In the genomic region with DNA sequence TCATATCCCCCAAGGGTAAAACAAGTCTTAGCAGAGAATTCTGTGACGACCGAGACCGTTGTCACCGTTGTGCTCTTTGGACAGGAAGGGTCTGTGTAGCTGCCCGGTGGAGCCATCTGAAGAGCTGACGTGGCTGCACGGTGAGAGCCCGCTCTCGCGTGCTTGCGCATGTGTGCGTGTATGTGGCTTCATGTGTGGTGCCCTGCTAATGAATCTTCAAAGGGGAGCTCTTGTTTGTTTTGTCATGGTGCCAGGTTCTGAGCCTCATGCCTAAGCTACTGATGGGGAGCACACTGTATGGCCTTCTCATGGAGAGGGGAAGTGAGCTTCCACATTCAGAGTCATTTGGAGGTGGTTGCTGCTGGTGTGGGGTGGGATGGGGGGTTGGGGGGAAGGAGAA, we compare ENCODE assay signal across 23 mouse cellular contexts.
A peak's percentile ranks its signal among the peaks of the same experiment; 100 is the strongest.
DNase-seq lines count a peak whose midpoint lies in the region; ATAC-seq lines count a peak whose summit lies in the region.
"Had no signal": no experiment of that assay in that cellular context is flagged by ENCODE, and none has a peak within 500 bp of the region (broad histone marks: within the 10 kb centered on the region; RNA-seq: fewer than 3 reads in every experiment).

No protein-coding gene starts in this region.

- H3K4me2 ChIP-seq in lung, embryonic 15.5 days, result no peak overlapping the region
- no peak overlapping the region for H3K4me2 ChIP-seq in embryonic facial prominence, embryonic 14.5 days (ENCODE audit: low read depth, low read length)
- H3K4me2 ChIP-seq: embryonic facial prominence, embryonic 15.5 days; limb, embryonic 13.5 days; midbrain, embryonic 15.5 days had no signal

- H3K9me3 ChIP-seq in heart, embryonic 10.5 days, result no peaks in the 10 kb centered on the region
- no peaks in the 10 kb centered on the region for H3K9me3 ChIP-seq in lung, embryonic 15.5 days
- no peaks in the 10 kb centered on the region for H3K9me3 ChIP-seq in embryonic facial prominence, embryonic 14.5 days (ENCODE audit: control insufficient read depth, low read length)
- H3K9me3 ChIP-seq: embryonic facial prominence, embryonic 15.5 days; forebrain, embryonic 10.5 days; limb, embryonic 13.5 days; midbrain, embryonic 15.5 days had no signal

- no peaks in the 10 kb centered on the region for H3K27me3 ChIP-seq in heart, embryonic 10.5 days (ENCODE audit: insufficient read depth, poor library complexity, severe bottlenecking)
- no peaks in the 10 kb centered on the region for H3K27me3 ChIP-seq in lung, embryonic 15.5 days
- H3K27me3 ChIP-seq in embryonic facial prominence, embryonic 14.5 days (replicated peaks; ENCODE audit: control insufficient read depth, insufficient read depth, low read length), result no peaks in the 10 kb centered on the region
- H3K27me3 ChIP-seq: embryonic facial prominence, embryonic 15.5 days; limb, embryonic 13.5 days; midbrain, embryonic 15.5 days; Patski had no signal

- no peak overlapping the region for H3K9ac ChIP-seq in lung, embryonic 15.5 days
- no peak overlapping the region for H3K9ac ChIP-seq in embryonic facial prominence, embryonic 14.5 days (ENCODE audit: low read depth, low read length)
- H3K9ac ChIP-seq: embryonic facial prominence, embryonic 15.5 days; limb, embryonic 13.5 days; midbrain, embryonic 15.5 days had no signal

- 0 out of 2 replicates have a peak overlapping the region, but pooled peaks have one; percentile 30 for H3K27ac ChIP-seq in heart, embryonic 10.5 days
- H3K27ac ChIP-seq in lung, embryonic 15.5 days, result peak overlapping the region; percentile 15; the same call in 1 of the 2 replicates
- no peak overlapping the region for H3K27ac ChIP-seq in embryonic facial prominence, embryonic 14.5 days (replicated peaks; ENCODE audit: low read depth, low read length)
- H3K27ac ChIP-seq: embryonic facial prominence, embryonic 15.5 days; forebrain, embryonic 10.5 days; hindbrain, postnatal 0 days; kidney, postnatal 0 days; limb, embryonic 13.5 days; midbrain, embryonic 15.5 days had no signal

- peaks cover 75% of the 10 kb centered on the region for H3K4me1 ChIP-seq in heart, embryonic 10.5 days
- H3K4me1 ChIP-seq in lung, embryonic 15.5 days, result peaks cover 51% of the 10 kb centered on the region
- peaks cover 28% of the 10 kb centered on the region for H3K4me1 ChIP-seq in embryonic facial prominence, embryonic 14.5 days (ENCODE audit: control insufficient read depth, insufficient read depth, low read length)

- no peak for DNase-seq in heart, embryonic 10.5 days (ENCODE audit: low spot score)
- no peak for DNase-seq in heart, postnatal 14 days
- no peak for DNase-seq in lung, postnatal 36 days
- DNase-seq in embryonic facial prominence, embryonic 14.5 days (ENCODE audit: low spot score), result peak; percentile 67
- no peak for DNase-seq in left cerebral cortex, postnatal 25 days (ENCODE audit: low spot score in 2 of 2)
- DNase-seq: cerebellum, adult 11 months; cerebellum, postnatal 10 days; heart, postnatal 4 days; kidney, adult 18-20 months; lung, postnatal 14 days; right cerebral cortex, postnatal 14 days; spleen, adult 18-20 months; thymus, adult 2 months had no signal

- H3K4me3 ChIP-seq in heart, embryonic 10.5 days, result no peak overlapping the region
- H3K4me3 ChIP-seq in lung, embryonic 15.5 days, result no peak overlapping the region
- no peak overlapping the region for H3K4me3 ChIP-seq in embryonic facial prominence, embryonic 14.5 days (ENCODE audit: low read depth, low read length)
- H3K4me3 ChIP-seq: embryonic facial prominence, embryonic 15.5 days; forebrain, embryonic 10.5 days; limb, embryonic 13.5 days; midbrain, embryonic 15.5 days; myocyte had no signal

- H3K36me3 ChIP-seq in heart, embryonic 10.5 days, result no peaks in the 10 kb centered on the region
- H3K36me3 ChIP-seq in lung, embryonic 15.5 days, result no peaks in the 10 kb centered on the region
- no peaks in the 10 kb centered on the region for H3K36me3 ChIP-seq in embryonic facial prominence, embryonic 14.5 days (ENCODE audit: control insufficient read depth, insufficient read depth, low read length)
- H3K36me3 ChIP-seq: embryonic facial prominence, embryonic 15.5 days; limb, embryonic 13.5 days; midbrain, embryonic 15.5 days had no signal

- intact Hi-C loops in heart, postnatal 14 days (cut with DNase I), result no loop called here
- intact Hi-C loops in left cerebral cortex, postnatal 25 days (cut with DNase I), result no loop called here

- 88% methylated on average over 12 of the region's 12 CpGs for WGBS in heart, embryonic 10.5 days
- 49% methylated on average over 12 of the region's 12 CpGs for WGBS in lung, embryonic 15.5 days
- WGBS in embryonic facial prominence, embryonic 14.5 days, result 59% methylated on average over 12 of the region's 12 CpGs

- ATAC-seq in lung, embryonic 15.5 days (ENCODE audit: borderline replicate concordance, extremely low read depth, low FRiP score, low TSS enrichment), result no peak; the same call in 1 of the 2 replicates
- no peak for ATAC-seq in embryonic facial prominence, embryonic 14.5 days (ENCODE audit: low read depth)
- ATAC-seq in CD4-positive, CD25-positive, alpha-beta regulatory T cell, adult 4 months, result no peak
- ATAC-seq: hindbrain, postnatal 0 days; midbrain, embryonic 15.5 days; Patski had no signal
